ENCODE assay signal across 9 mouse cellular contexts in the genomic region with DNA sequence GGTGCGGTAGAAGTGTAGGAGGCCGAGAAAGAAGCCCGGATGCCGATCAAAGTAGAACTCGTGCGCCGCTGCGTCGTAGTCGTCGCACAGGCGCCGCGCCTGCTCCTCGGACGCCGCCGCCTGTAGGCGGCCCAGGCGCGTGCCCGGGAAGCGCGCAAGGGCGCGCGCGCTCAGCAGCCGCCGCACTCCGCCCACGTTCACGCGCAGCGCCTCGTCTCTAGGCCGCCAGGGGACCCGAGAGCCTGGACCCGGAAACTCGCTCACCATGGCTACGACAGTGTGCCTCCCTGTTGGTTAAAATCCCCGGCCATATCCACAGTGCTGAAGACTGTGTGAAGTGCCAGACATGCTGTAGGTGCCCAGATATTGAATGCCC. TPM values are rescaled to one million over a fixed set of nuclear protein-coding genes. Genes with fewer than 3 reads are reported as not detected.
DNase-seq lines count a peak whose midpoint lies in the region; ATAC-seq and TF ChIP-seq lines count a peak whose summit lies in the region.
"Had no signal": no experiment of that assay in that cellular context is flagged by ENCODE, and none has a peak within 500 bp of the region (broad histone marks: within the 10 kb centered on the region; RNA-seq: fewer than 3 reads in every experiment).

No protein-coding gene starts in this region.

- H3K27ac ChIP-seq in spleen, adult 2 months (ENCODE audit: insufficient read depth, low read length), result no peak overlapping the region
- no peak overlapping the region for H3K27ac ChIP-seq in intestine, embryonic 15.5 days
- no peak overlapping the region for H3K27ac ChIP-seq in midbrain, embryonic 15.5 days

- TF ChIP-seq CTCF in spleen, adult 2 months (IDR thresholded peaks at IDR 0.05; ENCODE audit: extremely low read depth, insufficient read depth, insufficient read length, insufficient replicate concordance), result no peak

- H3K9me3 ChIP-seq in intestine, embryonic 15.5 days, result no peaks in the 10 kb centered on the region
- H3K9me3 ChIP-seq in midbrain, embryonic 15.5 days, result no peaks in the 10 kb centered on the region

- H3K4me3 ChIP-seq in spleen, adult 2 months (ENCODE audit: extremely low read depth, insufficient read depth, insufficient read length), result peak overlapping the region; percentile 9; the same call in 1 of the 2 replicates
- peak overlapping the region; percentile 31 for H3K4me3 ChIP-seq in intestine, embryonic 15.5 days (replicated peaks)
- H3K4me3 ChIP-seq in midbrain, embryonic 15.5 days, result peak overlapping the region; percentile 40

- H3K4me1 ChIP-seq in spleen, adult 2 months (ENCODE audit: control insufficient read depth, insufficient read depth, insufficient read length), result peaks cover 11% of the 10 kb centered on the region; the same call in 1 of the 2 replicates
- H3K4me1 ChIP-seq in intestine, embryonic 15.5 days (replicated peaks), result peaks cover 17% of the 10 kb centered on the region
- H3K4me1 ChIP-seq in midbrain, embryonic 15.5 days, result peaks cover 30% of the 10 kb centered on the region

- H3K9ac ChIP-seq in intestine, embryonic 15.5 days, result no peak overlapping the region
- peak overlapping the region; percentile 16; the same call in 1 of the 2 replicates for H3K9ac ChIP-seq in midbrain, embryonic 15.5 days

- H3K4me2 ChIP-seq in intestine, embryonic 15.5 days (replicated peaks), result peak overlapping the region; percentile 61
- peak overlapping the region; percentile 62 for H3K4me2 ChIP-seq in midbrain, embryonic 15.5 days

- no peaks in the 10 kb centered on the region for H3K36me3 ChIP-seq in spleen, adult 2 months (ENCODE audit: control insufficient read depth, insufficient read depth, low read length)
- no peaks in the 10 kb centered on the region for H3K36me3 ChIP-seq in intestine, embryonic 15.5 days
- no peaks in the 10 kb centered on the region for H3K36me3 ChIP-seq in midbrain, embryonic 15.5 days (replicated peaks)

- no peak for DNase-seq in frontal cortex, adult 2 months (ENCODE audit: extremely low spot score in 1 of 2, low spot score in 1 of 2)
- peak in 1 of 2 experiments; percentile 17 for DNase-seq in spleen, adult 2 months (ENCODE audit: low read depth in 1 of 2, low spot score in 2 of 2)
- no peak for DNase-seq in spleen, postnatal 36 days (ENCODE audit: low spot score in 2 of 2)
- no peak for DNase-seq in ovary, postnatal 36 days (ENCODE audit: low spot score)
- DNase-seq in spleen, adult 12 weeks (ENCODE audit: low spot score), result no peak

- H3K27me3 ChIP-seq in spleen, adult 2 months (ENCODE audit: control insufficient read depth, insufficient read depth, low read length), result peaks cover 14% of the 10 kb centered on the region
- H3K27me3 ChIP-seq in intestine, embryonic 15.5 days (replicated peaks), result peaks cover 60% of the 10 kb centered on the region
- H3K27me3 ChIP-seq in midbrain, embryonic 15.5 days (replicated peaks), result peaks cover 59% of the 10 kb centered on the region

- 24% methylated on average over 42 of the region's 42 CpGs for WGBS in spleen, adult 2 months
- WGBS in intestine, embryonic 15.5 days, result 15% methylated on average over 42 of the region's 42 CpGs
- 12% methylated on average over 42 of the region's 42 CpGs for WGBS in midbrain, embryonic 15.5 days

- peak; percentile 20 for ATAC-seq in frontal cortex, adult (ENCODE audit: low TSS enrichment)
- peak; percentile 47; the same call in 1 of the 2 replicates for ATAC-seq in intestine, embryonic 15.5 days
- peak; percentile 76 for ATAC-seq in midbrain, embryonic 15.5 days (replicated peaks)

- TF ChIP-seq POLR2A in spleen, adult 2 months (IDR thresholded peaks at IDR 0.05; ENCODE audit: low read depth, low read length), result no peak

RNA-seq across cellular contexts. Expression of a gene that starts 2.4 kb away (rescaled TPM):
- 4.9 and 7.1 TPM in 2 replicates for polyA plus RNA-seq in frontal cortex, adult 2 months (2012; rRNA removed)
- polyA plus RNA-seq in spleen, adult 2 months (2012; rRNA removed), result 0.12 and 0.14 TPM in 2 replicates
- 0.15 and 0.29 TPM in 2 replicates for polyA plus RNA-seq in intestine, embryonic 15.5 days (2015; fragmentation: Nextera tagmentation; extraction: Ambion mirVana)
- 1.3 and 1.7 TPM in 2 replicates for polyA plus RNA-seq in midbrain, embryonic 15.5 days (2015; fragmentation: Nextera tagmentation; extraction: Ambion mirVana)
- polyA plus RNA-seq: C2C12 had no signal

RNA-seq across cellular contexts. Expression of a gene that starts 14.0 kb away (rescaled TPM):
- polyA plus RNA-seq in frontal cortex, adult 2 months (2012; rRNA removed), result not detected in 2 replicates
- polyA plus RNA-seq in spleen, adult 2 months (2012; rRNA removed), result not detected in 2 replicates
- not detected in 2 replicates for polyA plus RNA-seq in intestine, embryonic 15.5 days (2015; fragmentation: Nextera tagmentation; extraction: Ambion mirVana)
- not detected in 2 replicates for polyA plus RNA-seq in midbrain, embryonic 15.5 days (2015; fragmentation: Nextera tagmentation; extraction: Ambion mirVana)
- polyA plus RNA-seq: C2C12 had no signal

RNA-seq across cellular contexts. Expression of a gene that starts 21.8 kb away (rescaled TPM):
- polyA plus RNA-seq in frontal cortex, adult 2 months (2012; rRNA removed), result not detected in 2 replicates
- polyA plus RNA-seq in spleen, adult 2 months (2012; rRNA removed), result not detected in 2 replicates
- polyA plus RNA-seq in intestine, embryonic 15.5 days (2015; fragmentation: Nextera tagmentation; extraction: Ambion mirVana), result not detected in 2 replicates
- not detected in 2 replicates for polyA plus RNA-seq in midbrain, embryonic 15.5 days (2015; fragmentation: Nextera tagmentation; extraction: Ambion mirVana)
- polyA plus RNA-seq: C2C12 had no signal

RNA-seq across cellular contexts. Expression of a gene that starts 31.4 kb away (rescaled TPM):
- not detected in 2 replicates for polyA plus RNA-seq in frontal cortex, adult 2 months (2012; rRNA removed)
- not detected in 2 replicates for polyA plus RNA-seq in spleen, adult 2 months (2012; rRNA removed)
- not detected in 2 replicates for polyA plus RNA-seq in intestine, embryonic 15.5 days (2015; fragmentation: Nextera tagmentation; extraction: Ambion mirVana)
- polyA plus RNA-seq in midbrain, embryonic 15.5 days (2015; fragmentation: Nextera tagmentation; extraction: Ambion mirVana), result not detected in 2 replicates

RNA-seq across cellular contexts. Expression of a gene that starts 52.9 kb away (rescaled TPM):
- 0.38 TPM in 1 of 2 replicates, not detected in the other for polyA plus RNA-seq in frontal cortex, adult 2 months (2012; rRNA removed)
- 0.16 TPM in 1 of 2 replicates, not detected in the other for polyA plus RNA-seq in spleen, adult 2 months (2012; rRNA removed)
- polyA plus RNA-seq in intestine, embryonic 15.5 days (2015; fragmentation: Nextera tagmentation; extraction: Ambion mirVana), result 27.0 and 32.1 TPM in 2 replicates
- not detected in 2 replicates for polyA plus RNA-seq in midbrain, embryonic 15.5 days (2015; fragmentation: Nextera tagmentation; extraction: Ambion mirVana)
- polyA plus RNA-seq: C2C12 had no signal

Comparison
In these comparisons a context has a peak if more than half of its experiments do, and no peak if none do; other contexts are left out.
1. ATAC-seq: peak in every context shown above with its lines; median percentile 76 in midbrain, embryonic 15.5 days; 47 in intestine, embryonic 15.5 days; 20 in frontal cortex, adult.